Mouse (Mus musculus): Measurements from ENCODE around the gene Nop53.

The Nop53 gene

GRCm38 (mm10) chr7:15945721-15946536 is at the start of gene Nop53:
Nop53 (minus strand) TSS chr7:15946074.
- peak; percentile 92 to 97 for DNase-seq (ENCODE audit: low spot score in 2 of 2)

DNA sequence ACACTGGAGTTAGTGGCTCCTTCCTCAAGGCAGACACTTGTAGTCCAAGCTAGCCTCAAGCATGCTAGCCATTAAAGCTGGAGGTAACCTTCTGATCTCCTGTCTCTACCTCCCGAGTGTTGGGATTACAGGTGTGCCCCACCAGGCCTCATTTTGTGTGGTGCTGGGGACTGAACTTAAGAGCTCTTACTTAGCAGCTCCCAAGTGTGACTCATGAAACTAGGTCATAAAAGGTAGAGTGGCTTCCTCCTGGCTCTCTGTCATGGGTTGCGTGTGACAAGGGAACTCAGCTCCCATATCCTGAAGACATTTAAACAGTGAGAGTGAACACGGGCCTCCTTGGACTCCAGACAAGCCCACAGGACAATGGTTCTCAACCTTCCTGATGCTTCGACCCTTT is 47.9 kb upstream of the Nop53 start:
- no peak for DNase-seq (ENCODE audit: low spot score in 2 of 2)

GRCm38 (mm10) chr7:15993152-15993551 is 47.3 kb upstream of the Nop53 start:
- no peak for DNase-seq (ENCODE audit: low spot score in 2 of 2)

DNA sequence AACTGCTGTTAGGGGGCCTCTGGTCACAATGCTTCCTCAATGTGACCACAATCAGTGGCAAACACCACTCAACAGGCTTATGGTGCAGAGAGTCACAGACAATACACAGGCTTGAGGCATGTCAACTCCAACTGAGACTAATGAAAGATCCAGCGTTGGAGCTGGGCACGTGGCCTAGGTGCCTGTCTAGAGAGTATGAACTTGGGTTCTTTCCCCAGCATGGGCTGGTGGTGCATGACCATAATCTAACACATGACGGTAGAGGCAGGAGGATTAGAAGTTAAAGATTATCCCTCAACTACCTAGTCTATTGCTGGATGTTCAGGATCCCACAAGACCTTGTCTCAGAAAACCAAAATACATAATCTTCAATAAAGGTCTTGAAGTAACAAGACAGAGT is 45.9 kb upstream of the Nop53 start:
- DNase-seq (ENCODE audit: low spot score in 2 of 2), result no peak

GRCm38 (mm10) chr7:15987661-15988356 is 41.9 kb upstream of the Nop53 start:
- DNase-seq (ENCODE audit: low spot score in 2 of 2), result no peak

DNA sequence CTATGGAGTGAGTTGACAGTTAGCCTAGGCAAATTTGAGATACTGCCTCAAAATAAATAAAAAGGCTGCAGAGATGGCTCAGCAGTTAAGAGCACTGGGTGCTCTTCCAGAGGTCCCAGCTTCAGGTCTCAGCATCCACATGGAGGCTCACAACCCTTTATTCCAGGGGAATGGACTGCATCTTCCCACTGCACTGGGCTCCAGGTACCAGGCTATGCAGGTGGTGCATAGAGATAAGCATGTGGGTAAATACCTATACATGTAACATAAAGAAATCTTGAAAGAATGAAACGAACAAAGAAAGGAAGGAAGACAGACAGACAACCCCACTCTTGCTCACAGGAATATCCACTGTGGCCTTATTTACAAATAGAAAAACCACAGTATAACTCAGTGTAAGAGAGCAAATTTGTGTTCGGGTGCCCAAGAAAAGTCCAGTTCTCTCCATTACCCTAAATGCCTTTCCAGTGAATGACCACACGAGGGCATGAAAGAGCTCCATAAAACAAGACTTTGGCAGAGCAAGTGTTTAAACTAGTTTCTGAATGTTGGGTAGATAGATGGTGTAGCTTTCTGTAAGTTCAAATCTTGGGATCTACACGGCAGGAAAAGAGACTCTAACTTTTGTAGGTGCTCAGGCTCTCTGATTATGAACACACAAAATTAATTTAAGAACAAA is 37.0 kb upstream of the Nop53 start:
- peak in 1 of 2 experiments; percentile 52 for DNase-seq (ENCODE audit: low spot score in 2 of 2)

GRCm38 (mm10) chr7:15981538-15981937 is 35.7 kb upstream of the Nop53 start:
- peak; percentile 68 to 74 for DNase-seq (ENCODE audit: low spot score in 2 of 2)

DNA sequence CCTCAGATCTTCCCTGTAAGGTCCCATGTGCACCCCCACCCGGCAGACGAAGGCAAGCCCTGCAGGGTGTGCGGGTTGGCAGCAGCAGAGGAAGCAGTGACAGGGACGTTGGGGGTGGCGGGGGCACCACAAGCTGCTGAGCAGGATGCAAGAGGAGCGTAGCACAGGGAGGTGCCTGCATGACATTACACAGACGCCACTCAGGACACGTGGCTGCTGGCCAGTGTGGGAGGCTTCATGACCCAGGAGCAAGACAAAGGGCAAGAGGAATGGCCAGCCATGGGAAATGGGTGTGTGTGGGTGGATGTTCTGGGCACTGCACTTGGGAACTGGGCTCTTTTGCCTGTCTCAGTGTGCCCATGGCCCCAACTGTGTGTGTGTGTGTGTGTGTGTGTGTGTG is 34.4 kb upstream of the Nop53 start:
- peak; percentile 50 to 55 for DNase-seq (ENCODE audit: low spot score in 2 of 2)

DNA sequence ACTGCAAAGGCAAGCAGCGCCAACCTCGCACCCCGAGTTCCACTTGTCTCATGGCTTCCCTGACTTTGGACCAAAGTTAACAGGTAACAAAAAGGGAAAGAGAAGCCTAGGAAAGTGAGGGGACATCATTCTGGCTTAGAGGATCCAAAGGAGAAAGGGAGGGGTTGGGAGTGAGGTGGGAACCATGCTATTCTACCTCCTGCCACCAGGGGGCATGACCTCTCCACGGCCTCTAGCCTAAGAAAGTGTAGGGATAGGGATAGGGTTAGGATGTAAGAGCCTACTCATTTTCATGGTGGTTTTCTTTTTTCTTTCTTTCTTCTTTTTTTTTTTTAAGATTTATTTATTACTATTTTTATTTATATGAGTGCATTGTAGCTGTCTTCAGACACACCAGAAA is 30.0 kb upstream of the Nop53 start:
- peak in 1 of 2 experiments; percentile 48 for DNase-seq (ENCODE audit: low spot score in 2 of 2)

- DNase-seq (ENCODE audit: low spot score in 2 of 2), result no peak
These were observed 29.6 kb upstream of the Nop53 start for GRCm38 (mm10) chr7:15975451-15975850.

DNA sequence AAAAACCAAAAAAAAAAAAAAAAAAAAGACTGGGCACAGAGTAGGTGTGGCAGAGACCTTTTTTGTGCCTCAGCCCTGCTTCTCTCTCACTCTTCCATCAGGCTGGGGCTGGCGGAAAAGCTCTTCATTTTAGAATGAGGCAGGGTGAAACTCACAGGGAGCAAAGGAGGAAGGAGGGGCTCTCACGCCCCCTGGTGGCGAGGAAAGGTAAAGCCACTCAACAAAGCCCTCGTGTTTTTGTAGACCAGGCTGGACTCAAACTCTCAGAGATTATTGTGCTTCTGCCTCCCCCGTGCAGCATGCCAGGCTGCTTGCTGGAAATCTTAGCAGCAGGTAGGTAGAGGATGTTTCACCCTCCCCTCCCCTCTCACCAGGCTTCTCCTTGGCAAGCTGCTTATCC is 28.8 kb upstream of the Nop53 start:
- peak; percentile 51 to 65 for DNase-seq (ENCODE audit: low spot score in 2 of 2)

DNA sequence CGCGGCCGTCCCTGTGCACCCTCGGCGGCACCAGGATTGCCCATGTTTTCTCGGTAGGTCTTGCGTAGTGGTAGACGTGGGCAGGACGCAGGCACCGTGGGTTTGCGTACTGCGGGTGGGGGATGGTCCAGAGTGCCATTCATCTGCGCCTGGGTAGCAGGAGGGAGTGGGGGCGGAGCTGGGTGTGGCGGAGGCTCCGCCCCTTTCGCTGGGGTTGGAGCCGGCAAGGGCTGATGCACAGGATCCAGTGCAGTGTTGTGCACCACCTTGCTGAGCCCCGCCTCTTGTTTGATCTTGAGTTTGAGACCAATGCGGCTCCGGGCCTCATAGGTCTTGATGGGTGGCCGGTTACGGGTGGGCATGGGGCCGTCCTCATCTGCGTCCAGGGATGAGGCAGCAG is 26.4 kb upstream of the Nop53 start:
- DNase-seq (ENCODE audit: low spot score in 2 of 2), result no peak

DNA sequence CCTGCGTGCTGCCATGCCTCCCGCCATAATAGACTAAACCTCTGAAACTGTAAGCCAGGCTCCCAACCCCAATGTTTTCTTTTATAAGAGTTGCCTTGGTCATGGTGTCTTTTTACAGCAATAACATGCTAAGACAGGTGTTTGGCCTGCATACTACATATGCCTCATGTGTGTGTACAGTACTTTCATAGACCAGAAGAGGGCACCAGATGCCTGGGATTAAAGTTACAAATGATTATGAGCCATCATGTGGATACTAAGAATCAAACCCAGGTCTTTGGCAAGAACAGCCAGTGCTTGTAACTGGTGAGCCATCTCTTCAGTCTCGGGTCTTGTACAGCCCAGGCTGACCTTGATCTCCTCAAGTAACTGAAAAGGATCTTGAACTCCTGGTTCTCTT is 23.8 kb upstream of the Nop53 start:
- DNase-seq (ENCODE audit: low spot score in 2 of 2), result no peak

DNA sequence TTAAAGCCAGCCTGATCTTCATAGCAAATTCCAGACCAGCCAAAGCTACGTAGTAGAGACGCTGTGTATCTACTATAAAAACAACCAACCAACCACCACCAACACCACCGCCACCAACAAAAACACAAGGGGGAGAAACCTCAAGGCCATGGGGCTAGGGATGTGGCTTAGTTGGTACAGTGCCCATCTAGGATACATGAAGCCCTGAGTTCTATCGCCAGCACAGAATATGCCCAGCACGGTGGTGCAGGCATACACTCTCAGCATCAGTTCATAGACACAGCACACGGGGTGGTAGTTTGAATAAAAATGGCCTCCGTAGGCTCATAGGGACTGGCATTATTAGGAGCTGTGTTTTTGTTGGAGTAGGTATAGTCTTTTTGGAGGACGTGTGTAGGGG is 22.4 kb upstream of the Nop53 start:
- no peak for DNase-seq (ENCODE audit: low spot score in 2 of 2)

- peak; percentile 83 to 87 for DNase-seq (ENCODE audit: low spot score in 2 of 2)
These were observed 21.4 kb upstream of the Nop53 start, which contains the start of gene Ehd2 for GRCm38 (mm10) chr7:15967312-15967711. Ehd2 (minus strand) TSS chr7:15967567.

GRCm38 (mm10) chr7:15966489-15966888 is 20.6 kb upstream of the Nop53 start:
- DNase-seq (ENCODE audit: low spot score in 2 of 2), result no peak

GRCm38 (mm10) chr7:15963798-15964652 is 18.2 kb upstream of the Nop53 start:
- DNase-seq (ENCODE audit: low spot score in 2 of 2), result no peak

- peak; percentile 93 to 94 for DNase-seq (ENCODE audit: low spot score in 2 of 2)
These were observed 16.7 kb upstream of the Nop53 start for GRCm38 (mm10) chr7:15962311-15963288.

DNA sequence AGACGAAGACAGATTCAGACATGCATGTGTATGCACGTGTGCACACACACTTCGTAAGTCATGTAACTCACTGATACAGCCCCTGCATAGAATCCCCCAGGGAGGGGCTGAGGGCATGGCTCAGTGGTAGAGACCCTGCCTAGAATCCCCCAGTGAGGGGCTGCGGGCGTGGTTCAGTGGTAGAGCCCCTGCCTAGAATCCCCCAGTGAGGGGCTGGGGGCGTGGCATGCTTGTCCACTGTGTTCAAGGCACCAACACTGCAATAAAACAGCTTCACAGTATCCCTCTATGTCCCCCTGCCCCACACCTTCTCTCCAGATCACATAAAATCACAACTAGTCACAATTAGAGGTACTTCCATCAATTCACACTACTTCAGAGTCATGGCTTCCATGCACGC is 15.9 kb upstream of the Nop53 start:
- no peak for DNase-seq (ENCODE audit: low spot score in 2 of 2)

- DNase-seq (ENCODE audit: low spot score in 2 of 2), result no peak
These were observed 15.4 kb upstream of the Nop53 start for GRCm38 (mm10) chr7:15961239-15961638.
